Mouse (Mus musculus): ENCODE measurements around the gene Il3.

The Il3 gene

GRCm38 (mm10) chr11:54287821-54288453 lies 20.9 kb upstream of the Il3 start:
- DNase-seq (ENCODE audit: low spot score), result no peak

DNA sequence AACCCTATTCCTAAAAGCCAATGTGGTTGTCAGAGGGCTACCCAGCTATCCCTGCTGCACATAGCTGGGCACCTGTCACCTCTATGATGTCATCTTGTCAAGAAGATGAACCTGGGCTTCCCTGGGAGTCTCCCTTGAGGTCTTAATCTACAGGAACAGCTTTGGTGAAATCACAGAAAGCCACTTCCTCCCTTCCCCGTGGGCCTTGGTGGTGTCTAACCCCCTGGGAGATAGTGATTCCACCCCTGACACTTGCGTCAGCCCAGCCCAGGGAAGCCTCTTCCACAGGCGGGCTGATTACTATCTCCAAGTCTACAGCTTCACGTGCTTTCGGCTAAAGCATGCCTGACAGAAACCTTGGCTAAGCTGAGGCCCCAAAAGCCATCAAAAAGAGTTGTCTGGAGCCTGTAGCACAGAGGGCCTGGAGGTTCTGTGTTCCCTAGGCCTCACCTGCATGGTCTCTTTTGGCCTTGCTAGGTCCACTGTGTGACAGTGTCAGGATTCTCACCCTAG lies 4.4 kb upstream of the Il3 start:
- DNase-seq (ENCODE audit: low spot score), result no peak

DNA sequence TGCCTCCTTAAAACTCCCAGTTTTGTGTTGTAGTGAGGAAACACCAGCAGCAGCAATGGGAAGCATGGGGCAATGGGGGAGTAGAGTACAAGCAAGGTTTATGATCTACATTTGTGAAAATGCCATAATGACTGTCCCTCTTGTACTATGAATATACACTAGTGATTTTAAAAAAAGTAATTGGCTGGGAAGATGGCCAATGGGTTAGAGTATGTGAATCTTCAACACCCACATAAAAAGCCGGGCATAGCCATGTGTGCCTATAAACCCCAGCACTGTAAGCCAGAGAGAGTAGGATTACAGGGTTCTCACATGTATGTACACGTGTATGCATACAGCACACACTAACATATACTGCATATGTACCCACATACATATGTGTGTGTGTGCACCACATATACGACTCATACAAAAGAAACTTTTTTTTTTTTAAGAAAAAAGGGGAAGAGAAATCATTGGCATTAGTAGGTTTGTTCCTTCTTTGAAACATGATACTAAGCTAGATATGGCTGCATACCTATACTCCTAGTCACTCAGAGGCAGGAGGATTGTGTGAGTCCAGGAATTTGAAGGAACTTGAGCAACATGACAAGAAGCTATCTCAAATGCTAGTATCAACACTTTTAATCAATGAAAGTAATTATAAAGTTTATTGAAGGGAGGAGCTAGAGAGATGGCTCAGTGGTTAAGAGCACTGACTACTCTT lies 2.3 kb upstream of the Il3 start:
- no peak for DNase-seq (ENCODE audit: low spot score)

DNA sequence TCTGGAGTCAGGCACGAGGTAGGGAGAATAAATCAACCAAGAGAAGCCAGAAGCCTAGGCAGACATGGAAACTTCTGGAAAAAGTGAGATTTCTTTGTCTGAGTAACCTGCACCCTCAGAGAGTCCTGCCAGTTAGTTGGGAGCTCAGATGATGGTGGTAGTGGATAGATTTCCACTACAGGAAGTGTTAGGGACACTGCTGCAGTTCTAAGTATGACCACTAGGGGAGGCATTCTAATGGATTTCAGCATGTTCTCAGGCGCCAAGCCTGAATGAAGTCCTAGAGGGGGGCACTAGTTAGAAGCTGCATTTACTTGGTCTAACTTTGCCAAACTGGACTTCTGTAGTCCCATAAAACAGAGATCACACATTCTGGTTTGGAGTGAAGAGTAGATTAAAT lies 2.5 kb downstream of the Il3 start:
- peak; percentile 72 for DNase-seq (ENCODE audit: low spot score)

DNA sequence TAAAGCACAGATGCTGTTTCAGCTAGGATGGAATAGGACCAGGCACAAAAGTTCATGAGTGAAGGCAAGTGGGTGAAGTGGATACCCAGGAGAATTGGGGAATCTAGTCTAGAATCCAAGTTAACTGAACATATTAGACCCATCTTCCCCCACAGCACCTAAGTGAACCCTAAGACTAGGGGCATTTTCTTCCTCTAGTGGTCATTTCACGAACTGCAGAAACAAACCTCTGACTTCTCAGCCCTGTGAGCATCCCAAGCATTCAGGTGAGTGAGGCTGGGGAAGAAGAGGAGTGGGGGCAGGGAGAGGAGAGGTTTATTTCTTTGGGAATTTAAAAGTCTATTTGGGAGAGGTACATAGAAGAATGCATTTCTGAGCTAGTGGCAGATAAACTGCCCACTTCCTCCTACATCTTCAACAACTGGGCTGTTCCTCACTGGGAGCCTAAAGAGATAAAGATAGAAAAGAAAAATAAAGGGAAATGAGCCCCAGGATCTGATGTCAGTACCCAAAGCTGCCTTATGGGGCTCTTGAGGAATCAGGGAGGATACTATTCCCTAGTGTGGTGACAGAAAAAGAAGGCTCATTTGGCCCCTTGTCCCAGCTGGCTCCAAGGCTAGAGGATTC lies 3.6 kb downstream of the Il3 start:
- no peak for DNase-seq (ENCODE audit: low spot score)

DNA sequence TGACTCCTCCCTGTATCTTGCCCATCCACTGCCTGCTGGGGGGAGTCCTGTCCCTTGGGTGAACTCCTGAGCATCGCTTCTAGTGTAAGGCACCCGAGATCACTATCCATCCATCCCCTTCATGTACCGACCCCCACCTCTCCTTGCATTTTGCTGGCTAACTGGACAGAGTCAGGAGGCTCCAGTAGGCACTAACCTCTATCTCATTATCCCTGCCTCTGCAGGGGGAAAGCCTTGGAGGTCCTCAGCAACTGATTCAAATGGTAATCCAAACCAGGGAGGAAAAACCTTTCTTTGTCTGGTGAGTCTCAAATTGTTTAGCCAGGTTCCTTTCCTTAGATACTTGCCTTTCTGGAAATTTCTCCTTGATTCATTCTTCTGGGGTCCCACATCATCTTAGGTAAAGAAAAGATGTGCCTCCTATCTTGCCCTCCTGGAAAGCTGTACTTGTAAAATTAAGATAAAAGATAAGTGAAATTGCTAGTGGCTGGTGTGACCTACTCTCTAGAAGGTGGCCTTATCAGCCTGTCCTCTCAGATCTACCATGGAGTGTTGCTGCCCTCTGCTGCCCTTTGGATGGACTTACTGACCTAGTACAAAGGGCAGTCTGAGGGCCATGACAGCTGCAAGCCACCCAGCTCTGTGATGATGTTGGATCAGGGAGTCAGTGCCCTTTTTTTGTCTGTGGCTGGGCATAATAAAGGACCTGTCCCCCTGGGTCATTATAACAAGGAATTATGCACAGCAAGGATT lies 10.3 kb downstream of the Il3 start:
- peak; percentile 71 for DNase-seq (ENCODE audit: low spot score)

DNA sequence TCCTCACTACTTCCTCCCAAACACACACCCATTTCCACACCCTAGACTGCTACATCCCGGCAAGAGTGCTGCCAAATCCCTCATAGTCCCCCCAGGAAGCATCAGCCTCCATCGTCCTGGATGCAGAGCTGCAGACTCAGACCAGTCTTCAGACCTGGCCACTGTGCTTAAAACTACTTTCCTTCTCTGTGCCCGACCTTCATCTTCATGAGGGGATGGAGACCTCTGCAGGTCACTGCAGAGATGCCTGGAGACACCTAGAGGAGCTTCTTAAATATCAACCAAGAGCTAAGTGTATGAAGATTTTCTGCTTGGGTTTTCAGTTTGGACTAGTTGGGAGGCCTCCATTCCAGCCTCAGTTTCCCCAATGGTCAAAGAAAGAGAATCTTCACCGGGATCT lies 13.0 kb downstream of the Il3 start:
- DNase-seq (ENCODE audit: low spot score), result no peak

DNA sequence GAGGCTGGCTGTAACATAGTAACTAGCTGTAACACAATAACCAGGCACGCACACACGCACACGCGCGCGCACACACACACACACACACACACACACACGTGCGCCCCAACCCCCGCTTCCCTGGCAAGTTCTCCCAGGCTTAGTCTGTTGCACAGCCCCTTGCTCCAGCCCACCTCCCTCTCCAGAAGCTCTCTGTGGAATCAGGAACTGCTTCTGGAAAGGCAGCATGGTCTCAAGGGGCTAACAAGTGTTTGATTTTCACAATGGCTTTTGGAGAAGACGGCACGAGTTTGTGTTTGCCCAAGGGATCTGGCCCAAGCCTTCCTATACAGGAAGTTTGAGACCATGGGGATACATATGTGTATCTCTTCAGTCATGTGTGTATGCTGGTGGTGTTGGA lies 16.5 kb downstream of the Il3 start:
- DNase-seq (ENCODE audit: low spot score), result no peak

DNA sequence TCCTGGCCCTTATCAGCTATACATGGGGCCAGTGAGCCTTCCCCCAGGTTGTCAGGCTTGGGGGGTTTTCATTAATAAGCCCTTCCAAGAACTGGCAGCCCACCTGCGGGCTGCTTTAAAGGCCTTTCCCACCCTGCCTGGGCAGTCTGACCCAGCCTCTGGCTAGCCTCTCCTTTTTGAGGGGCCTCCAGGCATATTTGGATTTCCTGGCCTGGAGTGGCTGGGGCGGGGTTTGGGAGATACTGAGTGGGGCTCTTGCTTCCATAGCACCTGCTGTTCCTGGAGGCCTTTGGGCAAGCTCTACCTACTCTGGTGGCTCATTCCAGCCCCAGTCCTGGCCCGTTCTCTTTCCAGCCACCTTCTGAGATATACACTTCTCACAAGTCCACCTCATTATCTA lies 17.3 kb downstream of the Il3 start:
- no peak for DNase-seq (ENCODE audit: low spot score)

GRCm38 (mm10) chr11:54248940-54249717 lies 17.9 kb downstream of the Il3 start, which contains the start of gene Csf2:
Gene Csf2 (minus strand): TSS chr11:54249667.
- DNase-seq (ENCODE audit: low spot score), result no peak

GRCm38 (mm10) chr11:54247251-54247950 lies 19.7 kb downstream of the Il3 start:
- no peak for DNase-seq (ENCODE audit: low spot score)

DNA sequence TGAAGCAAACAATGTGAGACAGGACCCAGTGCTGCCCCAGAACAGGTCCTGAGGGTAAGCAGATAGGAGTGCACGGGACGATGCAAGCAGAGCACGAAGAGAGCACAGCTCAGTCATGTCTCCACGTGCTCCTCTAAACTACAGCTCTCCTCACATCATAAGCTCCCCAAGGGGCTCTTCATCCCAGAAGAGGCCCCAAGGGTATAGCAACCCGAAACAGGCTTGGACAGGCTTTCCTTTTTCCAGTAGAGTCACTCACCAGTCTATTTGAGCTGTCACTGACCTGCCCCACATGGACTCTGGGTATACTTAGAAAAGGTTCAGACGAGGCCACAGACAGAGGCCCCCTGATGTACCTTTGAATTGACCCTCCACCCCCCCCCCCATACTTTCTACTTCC lies 22.6 kb downstream of the Il3 start:
- DNase-seq (ENCODE audit: low spot score), result no peak

GRCm38 (mm10) chr11:54242494-54242893 lies 24.6 kb downstream of the Il3 start:
- no peak for DNase-seq (ENCODE audit: low spot score)

DNA sequence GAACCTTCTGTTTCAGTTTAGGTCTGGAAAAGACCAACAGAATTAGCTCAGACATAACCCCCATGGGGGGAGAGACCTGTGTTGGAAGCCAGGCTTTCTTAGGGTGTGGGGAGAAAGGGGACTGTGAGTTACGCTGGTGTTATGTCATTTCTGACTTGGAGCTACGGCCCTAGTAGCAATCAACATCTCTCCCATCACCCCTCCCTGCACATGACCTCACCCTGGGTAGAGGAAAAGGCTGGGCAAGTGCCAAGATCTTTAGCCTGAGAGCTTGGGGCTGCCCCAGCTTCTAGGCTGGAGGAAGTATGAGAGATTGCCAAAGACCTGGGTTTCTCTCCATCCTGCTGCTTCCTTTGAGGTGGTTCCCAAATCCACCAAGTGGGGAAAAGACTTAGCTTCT lies 30.1 kb downstream of the Il3 start:
- no peak for DNase-seq (ENCODE audit: low spot score)

DNA sequence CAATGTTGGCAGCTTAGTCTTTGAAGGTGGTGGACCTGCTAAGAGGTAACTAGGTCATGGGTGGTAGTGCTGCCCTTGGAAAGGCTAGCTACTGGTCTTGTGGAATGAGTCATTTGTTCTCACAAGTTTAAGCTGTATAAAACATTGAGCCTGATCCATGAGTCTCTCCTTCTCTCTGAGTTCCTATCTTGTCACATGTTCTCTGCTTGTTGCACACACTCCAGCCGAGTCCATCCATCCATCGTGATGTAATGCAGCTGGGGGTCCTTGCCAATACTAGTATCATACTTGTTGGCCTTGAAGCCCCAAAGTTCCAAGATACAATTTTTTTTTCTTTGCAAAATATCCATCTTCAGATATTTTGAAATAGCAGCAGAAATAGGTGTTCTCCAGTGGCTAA lies 39.6 kb downstream of the Il3 start:
- DNase-seq (ENCODE audit: low spot score), result no peak

DNA sequence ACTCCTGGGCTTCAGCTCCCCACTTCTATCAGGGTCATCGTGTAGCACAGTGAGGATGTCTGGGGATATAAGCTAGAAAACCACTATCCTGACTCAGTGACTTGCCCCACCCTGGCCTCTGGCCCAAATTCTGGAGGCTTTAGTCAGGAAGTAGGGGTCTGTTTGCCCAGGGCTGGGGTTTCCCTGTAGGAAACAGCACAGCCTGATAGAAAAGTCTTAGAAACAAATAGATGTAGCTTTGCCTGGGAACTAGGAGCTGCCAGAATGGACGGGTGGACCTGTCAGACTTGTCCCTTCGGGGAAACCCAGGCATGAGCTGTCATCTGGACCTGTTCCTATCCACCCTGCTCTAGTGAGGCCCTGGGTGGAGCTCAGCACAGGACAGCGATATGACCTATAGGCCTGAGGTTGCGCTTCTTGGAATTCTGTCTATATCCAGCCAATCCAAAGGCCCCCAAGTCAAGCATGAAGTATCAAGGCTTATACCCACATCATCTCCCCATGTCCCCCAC lies 42.5 kb downstream of the Il3 start:
- no peak for DNase-seq (ENCODE audit: low spot score)

- DNase-seq (ENCODE audit: low spot score), result no peak
These were observed 43.2 kb downstream of the Il3 start for GRCm38 (mm10) chr11:54223637-54224474.

DNA sequence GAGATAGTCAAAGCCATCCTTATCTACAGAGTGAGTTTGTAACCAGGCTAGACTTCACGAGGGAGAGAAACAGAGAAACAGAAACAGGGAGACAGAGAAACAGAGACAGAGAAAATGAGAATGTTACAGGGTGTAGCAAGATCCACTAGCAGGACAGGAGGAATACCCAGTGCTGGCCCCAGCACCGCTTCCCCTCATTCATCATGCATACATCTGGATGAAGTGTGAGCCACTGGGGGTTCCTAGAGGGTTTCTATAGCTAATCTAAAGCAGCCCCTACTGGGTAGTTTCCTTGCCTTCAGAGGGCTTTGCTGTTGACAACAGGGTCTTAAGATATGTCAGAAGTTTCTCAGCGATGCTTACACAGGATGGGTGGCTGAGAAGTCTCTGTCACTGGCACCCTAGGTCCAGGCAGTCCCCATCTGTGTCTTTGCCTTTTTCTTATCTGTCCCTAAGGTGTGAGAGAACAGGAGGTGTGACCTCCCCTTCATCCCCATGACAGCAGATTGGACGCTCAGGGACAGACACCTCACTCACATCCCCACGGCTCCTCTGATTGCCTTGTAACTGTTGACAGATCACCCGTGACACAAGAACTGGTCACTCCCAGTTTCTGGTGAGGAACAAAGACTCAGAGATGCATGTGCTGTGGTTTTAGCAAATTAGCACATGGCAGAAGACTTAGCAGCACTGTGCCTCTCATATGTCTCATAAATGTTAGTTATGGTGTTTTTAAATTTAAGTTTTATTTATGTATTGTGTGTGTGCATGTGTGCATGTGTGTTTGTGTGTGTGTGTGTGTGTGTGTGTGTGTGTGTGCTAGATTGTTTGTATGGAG lies 47.0 kb downstream of the Il3 start:
- no peak for DNase-seq (ENCODE audit: low spot score)

- DNase-seq (ENCODE audit: low spot score), result no peak
These were observed 47.9 kb downstream of the Il3 start for GRCm38 (mm10) chr11:54219191-54219590.

All from testis, postnatal 10 days (tissue).